Mouse (Mus musculus): ENCODE data around the gene Adam26a. TPM values are rescaled to one million over a fixed set of nuclear protein-coding genes. Genes with fewer than 3 reads are reported as not detected.
"Not testable (repeated sequence)": the region's sequence is repeated elsewhere in the genome, so short reads cannot be mapped to it uniquely, and the experiment has no call there.

The Adam26a gene
- polyA plus RNA-seq (2015; fragmentation: Nextera tagmentation; extraction: Ambion mirVana): not detected in 2 replicates

DNA sequence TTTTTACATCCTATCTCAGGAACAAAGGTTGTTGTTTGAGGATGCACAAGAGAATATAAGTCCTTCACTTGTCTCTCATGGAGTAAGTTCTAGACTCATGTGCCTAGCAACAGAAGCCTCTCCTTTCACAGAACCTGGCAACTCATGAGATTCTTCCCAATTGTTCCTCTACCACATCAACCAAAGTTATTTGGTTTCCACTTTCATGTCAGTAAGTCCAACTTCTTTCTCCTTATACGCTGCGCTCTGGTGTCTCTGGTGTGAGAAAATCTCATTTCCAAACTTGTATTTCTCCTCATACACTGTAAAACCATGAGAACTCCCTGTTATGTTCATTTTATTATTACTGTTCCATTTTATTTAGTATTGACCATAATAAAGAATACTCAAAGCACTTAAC lies at the start of gene Adam26a:
Gene Adam26a (minus strand): TSS at position 101 of the 400 bp plus-strand sequence.
- H3K4me3 ChIP-seq (ENCODE audit: low read length); H3K27ac ChIP-seq (ENCODE audit: low read length); H3K4me1 ChIP-seq (ENCODE audit: control insufficient read depth, insufficient read depth, low read length); H3K9ac ChIP-seq (ENCODE audit: low read length); H3K36me3 ChIP-seq (ENCODE audit: control insufficient read depth, insufficient read depth); H3K9me3 ChIP-seq (replicated peaks; ENCODE audit: control insufficient read depth, low read length); H3K4me2 ChIP-seq (ENCODE audit: low read depth, low read length); H3K27me3 ChIP-seq (ENCODE audit: control insufficient read depth, insufficient read depth, low read length); ATAC-seq (replicated peaks; ENCODE audit: extremely low read depth, insufficient read depth, low FRiP score): not testable (repeated sequence)
- WGBS: 78% methylated on average over 2 of the region's 2 CpGs

DNA sequence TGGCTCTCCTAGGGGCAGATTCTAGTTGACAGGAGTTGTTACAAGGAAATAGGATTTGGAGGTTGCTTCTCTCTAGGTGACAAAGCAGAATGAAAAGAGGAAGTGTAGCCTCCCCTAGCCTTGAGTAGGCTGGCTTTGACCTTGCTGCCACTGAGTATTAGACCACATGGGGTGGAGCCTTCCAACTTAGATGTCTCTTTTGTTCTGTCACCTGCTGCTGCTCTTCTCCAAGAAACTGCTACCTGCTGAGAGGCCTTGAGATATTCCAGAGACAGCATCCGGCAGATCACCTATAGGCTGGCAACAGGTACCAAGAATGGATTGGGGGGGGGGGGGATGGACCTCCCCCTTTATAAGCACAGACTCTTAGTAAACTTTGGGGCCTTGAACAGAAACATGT lies 39.5 kb upstream of the Adam26a start:
- Histone ChIP-seq H3K4me2 (ENCODE audit: low read depth, low read length) (no peak overlapping the region), H3K36me3 (ENCODE audit: control insufficient read depth, insufficient read depth) (no peaks in the 10 kb centered on the region), H3K4me3 (ENCODE audit: low read length) (no peak overlapping the region), H3K27ac (ENCODE audit: low read length) (no peak overlapping the region), H3K27me3 (ENCODE audit: control insufficient read depth, insufficient read depth, low read length) (no peaks in the 10 kb centered on the region), H3K4me1 (ENCODE audit: control insufficient read depth, insufficient read depth, low read length) (no peaks in the 10 kb centered on the region), H3K9ac (ENCODE audit: low read length) (no peak overlapping the region), H3K9me3 (replicated peaks; ENCODE audit: control insufficient read depth, low read length) (no peaks in the 10 kb centered on the region)
- 88% methylated on average over 1 of the region's 1 CpGs for WGBS
- ATAC-seq (replicated peaks; ENCODE audit: extremely low read depth, insufficient read depth, low FRiP score): no peak

DNA sequence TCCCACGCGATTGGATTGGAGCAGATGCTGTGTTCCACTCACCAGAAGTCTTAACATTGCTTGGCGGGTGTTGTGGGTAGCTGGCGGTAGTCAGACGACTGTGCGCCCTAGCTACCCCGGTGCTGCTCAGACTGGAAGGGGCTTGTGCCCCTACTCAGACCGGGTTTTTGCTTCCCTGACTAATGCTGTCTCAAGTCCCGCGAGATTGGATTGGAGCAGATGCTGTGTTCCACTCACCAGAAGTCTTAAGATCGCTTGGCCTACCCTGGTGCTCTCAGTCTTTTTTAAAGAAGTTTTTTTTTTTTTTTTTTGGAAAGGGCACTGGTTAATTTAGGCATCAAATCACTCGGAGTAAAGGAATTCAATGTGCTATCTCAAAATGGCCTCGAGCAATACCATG lies 27.1 kb upstream of the Adam26a start:
- H3K27ac ChIP-seq (ENCODE audit: low read length); H3K4me3 ChIP-seq (ENCODE audit: low read length); H3K9me3 ChIP-seq (replicated peaks; ENCODE audit: control insufficient read depth, low read length); H3K36me3 ChIP-seq (ENCODE audit: control insufficient read depth, insufficient read depth); H3K4me1 ChIP-seq (ENCODE audit: control insufficient read depth, insufficient read depth, low read length); H3K9ac ChIP-seq (ENCODE audit: low read length); H3K4me2 ChIP-seq (ENCODE audit: low read depth, low read length); ATAC-seq (replicated peaks; ENCODE audit: extremely low read depth, insufficient read depth, low FRiP score); H3K27me3 ChIP-seq (ENCODE audit: control insufficient read depth, insufficient read depth, low read length): not testable (repeated sequence)
- WGBS: 76% methylated on average over 13 of the region's 13 CpGs

DNA sequence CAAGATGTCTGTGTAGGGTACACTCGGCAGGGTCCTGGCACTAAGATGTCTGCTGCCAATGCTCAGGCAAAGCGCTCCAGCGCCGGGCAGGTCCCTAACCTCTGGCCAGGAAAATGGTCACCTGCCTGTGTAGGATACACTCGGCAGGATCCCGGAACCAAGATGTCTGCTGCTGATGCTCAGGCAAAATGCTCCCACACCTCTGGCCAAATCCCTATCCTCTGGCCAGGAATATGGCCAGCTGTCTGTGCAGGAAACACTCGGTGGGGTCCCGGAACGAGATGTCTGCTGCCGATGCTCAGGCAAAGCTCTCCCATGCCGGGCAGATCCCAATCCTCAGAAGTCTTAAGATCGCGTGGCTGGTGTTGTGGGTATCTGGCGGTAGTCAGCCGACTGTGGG lies 26.7 kb upstream of the Adam26a start:
- not testable (repeated sequence) for H3K27me3 ChIP-seq (ENCODE audit: control insufficient read depth, insufficient read depth, low read length); H3K4me1 ChIP-seq (ENCODE audit: control insufficient read depth, insufficient read depth, low read length); H3K4me2 ChIP-seq (ENCODE audit: low read depth, low read length); H3K9me3 ChIP-seq (replicated peaks; ENCODE audit: control insufficient read depth, low read length); H3K36me3 ChIP-seq (ENCODE audit: control insufficient read depth, insufficient read depth); H3K4me3 ChIP-seq (ENCODE audit: low read length); ATAC-seq (replicated peaks; ENCODE audit: extremely low read depth, insufficient read depth, low FRiP score); H3K9ac ChIP-seq (ENCODE audit: low read length); H3K27ac ChIP-seq (ENCODE audit: low read length)
- WGBS: 88% methylated on average over 15 of the region's 15 CpGs

DNA sequence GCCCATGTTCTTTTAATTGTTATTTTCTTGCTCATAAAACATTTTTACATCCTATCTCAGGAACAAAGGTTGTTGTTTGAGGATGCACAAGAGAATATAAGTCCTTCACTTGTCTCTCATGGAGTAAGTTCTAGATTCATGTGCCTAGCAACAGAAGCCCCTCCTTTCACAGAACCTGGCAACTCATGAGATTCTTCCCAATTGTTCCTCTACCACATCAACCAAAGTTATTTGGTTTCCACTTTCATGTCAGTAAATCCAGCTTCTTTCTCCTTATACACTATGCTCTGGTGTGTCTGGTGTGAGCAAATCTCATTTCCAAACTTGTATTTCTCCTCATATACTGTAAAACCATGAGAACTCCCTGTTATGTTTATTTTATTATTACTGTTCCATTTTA lies 48.5 kb downstream of the Adam26a start, which contains the start of gene Adam26b:
Gene Adam26b (minus strand): TSS at position 101 of the 400 bp plus-strand sequence.
- not testable (repeated sequence) for ATAC-seq (replicated peaks; ENCODE audit: extremely low read depth, insufficient read depth, low FRiP score); H3K36me3 ChIP-seq (ENCODE audit: control insufficient read depth, insufficient read depth); H3K9me3 ChIP-seq (replicated peaks; ENCODE audit: control insufficient read depth, low read length); H3K9ac ChIP-seq (ENCODE audit: low read length); H3K4me2 ChIP-seq (ENCODE audit: low read depth, low read length); H3K4me3 ChIP-seq (ENCODE audit: low read length); H3K27ac ChIP-seq (ENCODE audit: low read length); H3K4me1 ChIP-seq (ENCODE audit: control insufficient read depth, insufficient read depth, low read length); H3K27me3 ChIP-seq (ENCODE audit: control insufficient read depth, insufficient read depth, low read length)

Other genes with a start within 250 kb of the Adam26a start
- gene Adam26b, start 48.6 kb downstream of the Adam26a start, polyA plus RNA-seq (2015; fragmentation: Nextera tagmentation; extraction: Ambion mirVana): not detected in 2 replicates
- not detected in 2 replicates for gene Gm5346, start 50.6 kb upstream of the Adam26a start, polyA plus RNA-seq (2015; fragmentation: Nextera tagmentation; extraction: Ambion mirVana)
- gene Adam34, start 133.3 kb upstream of the Adam26a start, polyA plus RNA-seq (2015; fragmentation: Nextera tagmentation; extraction: Ambion mirVana): not detected in 2 replicates

Data from heart, embryonic 16.5 days (tissue).